Mouse (Mus musculus) effector memory CD4-positive, alpha-beta T cell, adult 5 months (primary cell): Measurements from ENCODE around the gene Tspan7. TPM values are rescaled to one million over a fixed set of nuclear protein-coding genes. Genes with fewer than 3 reads are reported as not detected.

ENCODE experiments used
- polyA plus RNA-seq: library from polyadenylated mRNA; unstranded; fragments of 100-300 nt; shearing (Covaris generic); gene quantifications from one replicate; pipeline ENCODE4 v1.2.1, GENCODE M21; 2017

Gene Tspan7
- 0.10 TPM for polyA plus RNA-seq

DNA sequence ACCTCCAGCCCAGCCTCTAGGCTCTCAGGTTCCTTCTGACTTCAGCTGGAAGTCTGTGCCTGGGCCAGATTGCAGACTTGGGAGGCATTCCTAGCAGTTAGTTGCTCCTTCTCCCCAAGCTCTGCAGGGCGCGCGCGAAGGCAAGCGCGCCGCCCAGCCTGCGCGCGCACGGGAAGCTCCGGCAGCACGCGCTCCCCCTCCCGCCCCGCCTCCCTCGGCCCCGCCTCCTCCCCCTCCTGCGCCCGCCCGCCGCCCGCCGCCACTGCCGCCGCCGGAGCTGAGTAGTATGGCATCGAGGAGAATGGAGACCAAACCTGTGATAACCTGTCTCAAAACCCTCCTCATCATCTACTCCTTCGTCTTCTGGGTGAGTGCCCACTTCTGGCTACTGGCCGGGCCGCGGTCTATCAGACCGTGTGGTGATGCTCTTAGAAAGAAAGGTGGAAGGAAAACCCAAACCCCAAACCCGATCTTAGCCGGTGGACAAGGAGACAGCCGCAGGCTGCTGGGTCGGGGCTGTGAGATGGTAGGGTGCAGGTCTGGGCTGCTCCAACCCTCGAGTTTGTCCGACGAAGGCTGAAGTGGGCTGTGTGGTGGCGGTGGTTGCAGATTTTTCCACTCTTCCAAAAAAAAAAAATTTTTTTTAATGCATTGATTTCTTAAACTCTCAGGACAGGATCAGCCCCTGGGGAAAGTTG is at the start of gene Tspan7:
TSS of gene Tspan7 (plus strand) at position 287 of the 698 bp plus-strand sequence.

Other genes with a start within 250 kb of the Tspan7 start
- gene Otc, start 232.9 kb upstream of the Tspan7 start, polyA plus RNA-seq = not detected
- 33.9 TPM for gene Mid1ip1, start 229.9 kb downstream of the Tspan7 start, polyA plus RNA-seq